Mouse (Mus musculus): ENCODE data around the gene Bicdl1. TPM values are rescaled to one million over a fixed set of nuclear protein-coding genes. Genes with fewer than 3 reads are reported as not detected.

Bicdl1 gene
- polyA plus RNA-seq (2015; fragmentation: Nextera tagmentation; extraction: Ambion mirVana): 25.5 and 26.8 TPM in 2 replicates

DNA sequence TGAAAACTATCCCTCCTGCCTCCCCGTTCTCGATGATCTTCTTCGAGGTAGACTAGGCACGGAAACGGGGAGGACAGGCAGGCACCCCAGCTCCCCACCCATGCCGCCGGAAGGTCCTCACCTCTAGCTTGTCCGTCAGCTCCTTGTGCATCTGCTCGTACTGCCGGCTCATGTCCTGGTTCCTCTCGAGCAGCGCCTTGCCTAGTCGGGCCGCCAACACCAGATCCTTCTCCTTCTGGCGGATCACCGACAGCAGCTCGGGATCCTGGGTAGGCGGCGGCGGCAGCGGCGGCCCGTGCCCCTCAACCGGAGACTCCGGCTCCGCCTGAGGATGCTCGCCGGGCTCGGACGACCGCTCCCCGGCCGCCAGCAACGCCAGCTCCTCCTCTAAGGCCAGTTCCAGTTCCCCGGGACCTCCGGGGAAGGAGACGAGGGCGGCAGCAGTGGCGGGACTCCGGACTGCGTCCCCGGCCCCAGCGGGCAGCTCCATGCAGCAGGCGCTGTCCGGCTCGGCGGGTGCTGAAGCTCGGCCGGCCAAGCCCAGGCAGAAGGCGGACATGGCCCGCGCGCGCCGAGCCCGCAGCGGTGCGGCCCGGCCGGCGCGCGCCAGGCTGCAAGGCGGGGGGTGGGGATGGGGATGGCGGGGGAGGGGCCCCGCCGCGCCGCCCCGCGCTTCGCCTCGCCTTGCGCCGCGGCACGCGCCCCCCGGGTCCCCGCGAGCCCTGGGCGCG, at the start of gene Bicdl1:
Bicdl1 (minus strand) TSS at position 621 of the 731 bp plus-strand sequence.
- Histone ChIP-seq H3K4me2 (replicated peaks) (peak within 1 kb of the TSS; percentile 92), H3K27ac (replicated peaks) (peak within 1 kb of the TSS; percentile 96), H3K4me3 (peak within 1 kb of the TSS; percentile 90), H3K4me1 (peaks cover 29% of the 10 kb centered on the region), H3K36me3 (no peaks in the 10 kb centered on the region), H3K27me3 (peaks cover 7% of the 10 kb centered on the region; the same call in 1 of the 2 replicates), H3K9me3 (no peaks in the 10 kb centered on the region), H3K9ac (replicated peaks) (peak within 1 kb of the TSS; percentile 81)
- ATAC-seq (replicated peaks): peak; percentile 23; the same call in 1 of the 2 replicates
- 0% methylated on average over 42 of the region's 83 CpGs for WGBS

DNA sequence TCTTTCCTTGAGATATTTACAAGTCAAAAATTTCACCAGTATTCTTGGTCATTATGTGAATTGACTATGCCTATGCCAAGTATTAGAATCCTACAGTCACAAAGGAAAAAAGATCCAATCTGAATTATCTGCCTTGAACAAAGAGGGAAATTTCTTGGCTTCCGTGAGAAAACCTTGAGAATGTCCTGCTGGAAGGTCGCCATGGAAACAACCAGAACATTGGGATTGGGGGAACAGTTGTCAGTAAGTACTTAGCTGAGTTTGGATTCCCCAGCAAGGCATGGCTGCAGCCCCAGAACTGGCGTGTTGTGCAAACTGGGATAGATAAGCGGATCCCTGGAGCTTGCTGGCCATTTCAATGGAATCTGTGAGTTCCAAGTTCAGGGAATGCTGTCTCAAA, 45.5 kb upstream of the Bicdl1 start:
- H3K4me2 ChIP-seq (replicated peaks): no peak overlapping the region
- no peaks in the 10 kb centered on the region for H3K36me3 ChIP-seq
- no peaks in the 10 kb centered on the region for H3K4me1 ChIP-seq
- no peak overlapping the region for H3K27ac ChIP-seq (replicated peaks)
- WGBS: 60% methylated on average over 4 of the region's 4 CpGs
- H3K9ac ChIP-seq (replicated peaks): no peak overlapping the region
- H3K9me3 ChIP-seq: no peaks in the 10 kb centered on the region
- H3K27me3 ChIP-seq: no peaks in the 10 kb centered on the region
- ATAC-seq (replicated peaks): no peak
- no peak overlapping the region for H3K4me3 ChIP-seq

- no peak overlapping the region for H3K4me3 ChIP-seq
- no peaks in the 10 kb centered on the region for H3K27me3 ChIP-seq
- no peaks in the 10 kb centered on the region for H3K9me3 ChIP-seq
- H3K9ac ChIP-seq (replicated peaks): no peak overlapping the region
- ATAC-seq (replicated peaks): no peak
- 74% methylated on average over 4 of the region's 4 CpGs for WGBS
- H3K4me1 ChIP-seq: no peaks in the 10 kb centered on the region
- H3K27ac ChIP-seq (replicated peaks): no peak overlapping the region
- H3K4me2 ChIP-seq (replicated peaks): no peak overlapping the region
- no peaks in the 10 kb centered on the region for H3K36me3 ChIP-seq
These were observed 43.9 kb upstream of the Bicdl1 start for GRCm38 (mm10) chr5:115775350-115775749.

DNA sequence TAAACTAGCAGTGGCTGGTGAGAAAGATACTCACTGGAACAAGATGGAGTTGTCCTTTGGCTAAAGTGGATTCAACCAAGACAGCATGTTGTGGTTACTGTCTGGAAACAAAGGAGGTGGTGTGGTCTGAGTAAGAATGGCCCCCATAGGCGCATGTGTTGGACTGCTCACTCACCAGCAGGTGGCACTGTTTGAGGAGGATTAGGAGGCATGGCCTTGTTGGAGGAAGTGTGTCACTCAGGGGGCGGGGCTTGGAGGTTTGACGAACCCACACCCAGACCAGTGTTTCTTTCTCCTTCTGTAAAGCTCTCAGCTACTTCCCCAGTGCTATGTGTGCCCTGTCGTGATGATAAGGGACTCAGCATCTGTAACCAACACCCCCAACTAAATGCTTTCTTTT, 38.6 kb upstream of the Bicdl1 start:
- H3K9me3 ChIP-seq: no peaks in the 10 kb centered on the region
- ATAC-seq (replicated peaks): no peak
- no peak overlapping the region for H3K9ac ChIP-seq (replicated peaks)
- no peaks in the 10 kb centered on the region for H3K36me3 ChIP-seq
- 92% methylated on average over 4 of the region's 4 CpGs for WGBS
- H3K27ac ChIP-seq (replicated peaks): no peak overlapping the region
- no peak overlapping the region for H3K4me2 ChIP-seq (replicated peaks)
- no peak overlapping the region for H3K4me3 ChIP-seq
- no peaks in the 10 kb centered on the region for H3K4me1 ChIP-seq
- no peaks in the 10 kb centered on the region for H3K27me3 ChIP-seq

GRCm38 (mm10) chr5:115769116-115769515, 37.7 kb upstream of the Bicdl1 start:
- H3K4me1 ChIP-seq: no peaks in the 10 kb centered on the region
- 76% methylated on average over 4 of the region's 4 CpGs for WGBS
- no peak overlapping the region for H3K4me2 ChIP-seq (replicated peaks)
- no peaks in the 10 kb centered on the region for H3K9me3 ChIP-seq
- H3K4me3 ChIP-seq: no peak overlapping the region
- no peaks in the 10 kb centered on the region for H3K27me3 ChIP-seq
- H3K36me3 ChIP-seq: no peaks in the 10 kb centered on the region
- H3K9ac ChIP-seq (replicated peaks): no peak overlapping the region
- ATAC-seq (replicated peaks): no peak
- no peak overlapping the region for H3K27ac ChIP-seq (replicated peaks)

DNA sequence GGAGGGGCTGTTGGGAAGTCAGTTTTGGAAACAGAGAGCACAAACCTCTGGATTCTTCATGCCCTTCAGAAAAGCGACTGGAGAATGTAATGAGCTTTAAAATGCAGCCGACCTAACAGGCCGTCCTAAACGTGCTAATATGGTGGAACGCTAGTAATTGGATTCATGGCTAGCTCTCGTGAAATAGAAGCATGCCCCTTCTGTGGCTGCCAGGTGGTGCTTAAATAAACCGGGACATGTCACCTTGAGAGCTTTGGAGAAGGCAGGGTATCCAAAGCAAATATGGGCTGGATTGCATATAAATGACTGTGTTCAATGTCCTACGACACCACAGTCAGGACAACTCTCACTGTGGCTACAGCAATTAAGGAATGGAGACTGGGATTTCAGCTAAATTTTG, 35.4 kb upstream of the Bicdl1 start:
- Histone ChIP-seq H3K27ac (replicated peaks) (no peak overlapping the region), H3K4me3 (no peak overlapping the region), H3K36me3 (no peaks in the 10 kb centered on the region), H3K27me3 (no peaks in the 10 kb centered on the region), H3K9ac (replicated peaks) (no peak overlapping the region), H3K9me3 (no peaks in the 10 kb centered on the region), H3K4me1 (no peaks in the 10 kb centered on the region), H3K4me2 (replicated peaks) (no peak overlapping the region)
- ATAC-seq (replicated peaks): no peak
- 65% methylated on average over 8 of the region's 8 CpGs for WGBS

DNA sequence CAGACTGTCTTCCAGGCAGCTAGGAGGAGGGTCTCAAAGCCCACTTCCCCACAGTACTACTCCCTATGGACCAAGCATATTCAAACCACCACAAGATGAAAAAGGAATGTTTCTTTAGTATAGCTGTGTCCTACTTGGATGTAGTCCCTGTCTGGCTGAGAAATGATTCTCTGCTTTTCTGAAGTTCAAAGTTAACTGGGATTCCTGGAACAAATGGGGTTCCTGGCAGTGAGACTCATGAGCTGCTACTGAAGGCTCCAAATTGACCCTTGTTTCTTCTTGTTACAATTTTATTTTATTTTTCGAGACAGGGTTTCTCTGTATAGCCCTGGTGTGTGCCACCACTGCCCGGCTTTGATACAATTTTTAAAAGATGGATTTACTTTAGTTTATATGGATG, 32.6 kb upstream of the Bicdl1 start:
- H3K9ac ChIP-seq (replicated peaks): no peak overlapping the region
- H3K27ac ChIP-seq (replicated peaks): no peak overlapping the region
- ATAC-seq (replicated peaks): no peak
- no peak overlapping the region for H3K4me3 ChIP-seq
- H3K4me1 ChIP-seq: no peaks in the 10 kb centered on the region
- 93% methylated on average over 2 of the region's 2 CpGs for WGBS
- no peaks in the 10 kb centered on the region for H3K27me3 ChIP-seq
- no peaks in the 10 kb centered on the region for H3K36me3 ChIP-seq
- H3K4me2 ChIP-seq (replicated peaks): no peak overlapping the region
- H3K9me3 ChIP-seq: no peaks in the 10 kb centered on the region

GRCm38 (mm10) chr5:115760903-115761302, 29.5 kb upstream of the Bicdl1 start:
- Histone ChIP-seq H3K27ac (replicated peaks) (no peak overlapping the region), H3K4me2 (replicated peaks) (no peak overlapping the region), H3K9me3 (no peaks in the 10 kb centered on the region), H3K36me3 (no peaks in the 10 kb centered on the region), H3K27me3 (no peaks in the 10 kb centered on the region), H3K9ac (replicated peaks) (no peak overlapping the region), H3K4me3 (no peak overlapping the region), H3K4me1 (no peaks in the 10 kb centered on the region)
- no peak for ATAC-seq (replicated peaks)
- WGBS: 81% methylated on average over 11 of the region's 11 CpGs

DNA sequence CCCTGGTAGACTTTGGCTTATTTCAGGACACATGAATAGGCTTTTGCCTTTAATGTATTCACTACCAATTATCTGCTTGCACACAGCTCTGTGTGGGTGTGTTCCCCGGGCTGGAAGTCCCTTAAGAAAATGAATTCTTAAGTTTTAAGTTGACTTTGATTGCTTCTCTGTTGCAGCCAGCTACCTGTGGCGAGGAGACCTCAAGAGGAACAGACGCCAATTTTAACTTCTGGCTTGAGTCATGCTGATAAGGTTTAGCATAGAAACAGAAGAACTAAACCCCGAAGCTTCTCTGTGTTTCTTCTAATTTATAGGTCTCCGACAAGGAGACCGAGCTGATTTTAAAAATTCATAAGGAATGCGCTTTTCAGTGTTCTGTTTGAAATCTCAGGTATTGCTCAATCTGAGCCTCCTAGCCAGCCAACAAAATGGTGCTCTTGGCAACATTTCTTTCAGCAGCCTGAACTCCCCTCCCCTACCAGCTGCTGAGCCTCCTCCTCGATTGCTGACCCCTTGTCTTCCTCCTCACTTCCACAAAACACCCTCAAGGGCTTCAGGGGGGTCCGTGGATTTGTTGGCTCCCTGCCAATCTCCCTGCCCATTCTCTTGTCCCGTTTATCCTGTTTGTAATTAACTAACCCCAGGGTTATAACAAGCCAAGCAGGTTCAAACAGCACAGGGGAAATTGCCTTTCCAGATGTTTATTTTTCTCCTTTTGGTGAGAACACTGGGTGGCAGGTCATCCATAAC, 27.2 kb upstream of the Bicdl1 start:
- Histone ChIP-seq H3K27ac (replicated peaks) (no peak overlapping the region), H3K4me2 (replicated peaks) (no peak overlapping the region), H3K9me3 (no peaks in the 10 kb centered on the region), H3K36me3 (no peaks in the 10 kb centered on the region), H3K27me3 (no peaks in the 10 kb centered on the region), H3K9ac (replicated peaks) (no peak overlapping the region), H3K4me1 (no peaks in the 10 kb centered on the region), H3K4me3 (no peak overlapping the region)
- WGBS: 51% methylated on average over 10 of the region's 10 CpGs
- ATAC-seq (replicated peaks): no peak

GRCm38 (mm10) chr5:115757516-115757915, 26.1 kb upstream of the Bicdl1 start:
- Histone ChIP-seq H3K27ac (replicated peaks) (no peak overlapping the region), H3K9ac (replicated peaks) (no peak overlapping the region), H3K4me1 (no peaks in the 10 kb centered on the region), H3K4me2 (replicated peaks) (no peak overlapping the region), H3K27me3 (no peaks in the 10 kb centered on the region), H3K9me3 (no peaks in the 10 kb centered on the region), H3K4me3 (no peak overlapping the region), H3K36me3 (no peaks in the 10 kb centered on the region)
- WGBS: 84% methylated on average over 8 of the region's 8 CpGs
- ATAC-seq (replicated peaks): no peak

- ATAC-seq (replicated peaks): no peak
- 61% methylated on average over 5 of the region's 7 CpGs for WGBS
- Histone ChIP-seq H3K9me3 (no peaks in the 10 kb centered on the region), H3K27me3 (no peaks in the 10 kb centered on the region), H3K9ac (replicated peaks) (no peak overlapping the region), H3K27ac (replicated peaks) (no peak overlapping the region), H3K36me3 (no peaks in the 10 kb centered on the region), H3K4me3 (no peak overlapping the region), H3K4me2 (replicated peaks) (no peak overlapping the region), H3K4me1 (no peaks in the 10 kb centered on the region)
These were observed 24.1 kb upstream of the Bicdl1 start for GRCm38 (mm10) chr5:115755501-115755900.

DNA sequence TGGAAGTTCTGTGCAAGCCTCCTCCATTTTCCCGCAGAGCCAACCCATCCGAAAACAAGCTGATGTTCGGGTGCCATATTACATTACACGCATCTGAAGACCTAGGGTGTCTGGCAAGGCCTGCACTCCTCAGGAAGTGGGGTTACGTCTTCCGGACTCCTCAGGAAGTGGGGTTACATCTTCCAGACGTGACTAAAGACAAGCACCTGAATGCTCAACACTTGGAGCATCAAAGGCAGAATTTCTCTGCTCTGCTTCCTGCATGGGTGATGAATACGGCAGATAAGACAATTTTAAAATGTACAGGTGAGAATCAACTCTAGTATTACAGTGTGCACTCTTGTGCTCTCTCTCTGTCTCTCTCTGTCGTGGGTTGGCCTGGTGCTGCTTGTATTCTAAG, 23.4 kb upstream of the Bicdl1 start:
- H3K27ac ChIP-seq (replicated peaks): no peak overlapping the region
- no peaks in the 10 kb centered on the region for H3K4me1 ChIP-seq
- ATAC-seq (replicated peaks): no peak
- H3K4me2 ChIP-seq (replicated peaks): no peak overlapping the region
- no peaks in the 10 kb centered on the region for H3K27me3 ChIP-seq
- H3K9me3 ChIP-seq: no peaks in the 10 kb centered on the region
- no peak overlapping the region for H3K9ac ChIP-seq (replicated peaks)
- no peaks in the 10 kb centered on the region for H3K36me3 ChIP-seq
- WGBS: 89% methylated on average over 9 of the region's 9 CpGs
- H3K4me3 ChIP-seq: no peak overlapping the region

All from forebrain, embryonic 15.5 days (tissue).